Mouse (Mus musculus): Measurements from ENCODE around the gene Fus.
A peak's percentile ranks its signal among the peaks of the same experiment; 100 is the strongest.
"Not testable (repeated sequence)": the region's sequence is repeated elsewhere in the genome, so short reads cannot be mapped to it uniquely, and the experiment has no call there.

The Fus gene

DNA sequence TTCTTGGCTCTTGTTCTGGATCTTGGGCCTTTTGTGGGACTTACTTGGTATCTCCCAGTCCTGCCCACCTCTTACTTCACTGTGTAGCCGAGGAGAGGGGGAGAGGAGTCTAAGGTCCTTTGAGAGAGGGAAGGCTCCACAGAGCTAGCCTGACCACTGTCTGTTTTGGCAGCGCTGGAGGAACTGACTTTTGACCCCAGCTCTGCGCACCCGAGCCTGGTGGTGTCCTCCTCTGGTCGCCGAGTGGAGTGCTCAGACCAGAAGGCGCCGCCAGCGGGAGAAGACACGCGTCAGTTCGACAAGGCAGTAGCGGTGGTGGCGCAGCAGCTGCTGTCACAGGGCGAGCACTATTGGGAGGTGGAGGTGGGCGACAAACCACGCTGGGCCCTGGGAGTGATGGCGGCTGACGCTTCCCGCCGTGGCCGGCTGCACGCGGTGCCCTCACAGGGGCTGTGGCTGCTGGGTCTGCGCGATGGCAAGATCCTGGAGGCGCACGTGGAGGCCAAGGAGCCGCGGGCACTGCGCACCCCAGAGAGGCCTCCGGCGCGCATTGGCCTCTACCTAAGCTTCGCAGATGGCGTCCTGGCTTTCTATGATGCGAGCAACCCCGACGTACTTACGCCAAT is 42.6 kb downstream of the Fus start:
- DNase-seq = peak; percentile 37

DNA sequence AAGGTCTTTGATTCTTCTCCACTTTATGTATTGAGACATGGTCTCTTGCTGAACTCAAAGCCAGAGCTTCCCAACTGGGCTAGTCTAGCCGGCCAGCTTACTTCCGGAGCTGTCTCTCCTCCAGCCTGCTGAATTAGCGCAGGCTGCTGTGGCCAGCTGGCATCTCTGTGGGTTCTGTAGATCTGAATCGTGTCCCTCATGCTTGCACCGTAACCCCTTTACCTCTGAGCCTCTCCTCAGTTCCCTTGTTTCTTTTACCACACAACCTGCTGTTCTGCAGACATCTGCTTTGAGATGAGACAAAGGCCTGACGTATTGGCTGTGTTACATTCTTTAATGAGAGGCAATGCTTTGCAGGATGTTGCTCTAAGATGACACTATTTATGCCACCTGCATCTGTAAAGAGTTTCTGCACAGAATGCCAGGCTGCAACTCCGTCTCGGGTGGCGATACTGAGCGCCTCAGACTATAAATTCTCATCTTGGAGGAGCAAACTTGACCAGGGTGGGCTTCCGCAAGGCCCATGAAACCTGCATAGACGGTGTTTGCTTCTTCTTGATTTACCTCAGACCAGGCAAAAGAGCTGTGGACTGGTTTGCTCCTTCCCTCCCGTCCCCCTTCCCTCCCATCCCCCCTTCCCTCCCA is 45.0 kb downstream of the Fus start:
- DNase-seq = peak; percentile 64

GRCm38 (mm10) chr7:128013116-128013515 is 45.9 kb downstream of the Fus start:
- DNase-seq = peak; percentile 38

DNA sequence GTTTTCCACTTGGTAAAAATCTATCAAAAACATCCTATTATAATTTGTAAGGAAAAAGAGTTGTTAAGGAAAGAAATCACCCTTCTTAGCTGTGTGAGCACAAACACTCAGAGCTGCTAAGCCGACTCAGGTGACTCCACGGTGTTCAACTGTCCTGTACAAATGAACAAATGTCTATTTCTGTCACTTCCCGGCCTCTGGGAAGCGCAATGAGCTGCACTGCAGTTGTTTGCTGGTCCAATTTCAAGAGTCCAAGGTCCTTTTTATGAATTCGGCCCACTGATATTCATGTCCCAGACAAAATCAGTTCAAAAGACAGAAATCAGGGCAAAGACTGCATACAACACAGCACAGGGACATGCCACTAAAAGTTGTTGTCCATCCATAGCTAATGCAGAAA is 48.9 kb downstream of the Fus start:
- DNase-seq = not testable (repeated sequence)

GRCm38 (mm10) chr7:128016650-128017049 is 49.4 kb downstream of the Fus start:
- DNase-seq = no peak

GRCm38 (mm10) chr7:128018275-128018674 is 51.0 kb downstream of the Fus start:
- no peak for DNase-seq

GRCm38 (mm10) chr7:128019187-128019586 is 51.9 kb downstream of the Fus start:
- no peak for DNase-seq

GRCm38 (mm10) chr7:128022974-128023373 is 55.7 kb downstream of the Fus start:
- peak; percentile 54 for DNase-seq

DNA sequence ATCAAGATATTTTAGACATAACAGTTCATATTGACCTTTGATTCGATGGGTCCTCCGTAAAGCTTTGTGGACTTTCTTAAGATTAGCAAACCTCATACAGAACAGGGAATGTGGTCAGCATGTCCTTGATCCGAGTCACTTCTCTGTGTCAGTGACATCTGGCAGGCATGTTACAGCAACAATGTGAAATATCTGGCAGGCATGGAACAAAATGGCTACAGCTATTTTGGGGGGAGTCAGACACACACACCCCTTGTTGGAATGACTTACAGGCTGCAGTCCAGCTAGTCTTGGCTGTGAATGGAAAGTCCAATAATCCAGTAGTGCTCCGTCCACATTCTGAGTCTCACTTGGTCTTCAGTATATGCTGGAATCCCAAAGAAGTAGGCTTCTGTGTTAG is 56.3 kb downstream of the Fus start:
- DNase-seq = no peak

- no peak for DNase-seq
Measured at GRCm38 (mm10) chr7:128024364-128024763, 57.1 kb downstream of the Fus start.

GRCm38 (mm10) chr7:128024932-128025331 is 57.7 kb downstream of the Fus start:
- no peak for DNase-seq

DNA sequence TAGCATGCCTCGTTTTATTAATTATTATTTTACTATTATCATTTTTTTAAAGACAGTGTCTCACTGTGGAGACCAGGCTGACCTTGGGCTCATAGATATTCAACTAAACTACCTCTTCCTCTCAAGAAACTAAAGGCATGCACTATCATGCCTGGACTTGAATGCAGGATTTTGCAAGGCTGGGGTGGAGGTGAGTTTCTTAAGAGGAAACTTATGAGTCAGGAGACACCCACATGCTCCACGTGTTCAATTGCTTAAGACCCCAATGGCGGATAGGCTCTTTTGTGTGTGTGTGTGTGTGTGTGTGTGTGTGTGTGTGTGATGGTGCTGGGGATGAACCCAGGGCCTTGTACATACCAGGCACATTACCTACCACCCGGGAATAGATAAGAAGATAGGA is 58.1 kb downstream of the Fus start:
- DNase-seq = no peak

- no peak for DNase-seq
Measured at GRCm38 (mm10) chr7:128031403-128031976, 64.2 kb downstream of the Fus start.

DNA sequence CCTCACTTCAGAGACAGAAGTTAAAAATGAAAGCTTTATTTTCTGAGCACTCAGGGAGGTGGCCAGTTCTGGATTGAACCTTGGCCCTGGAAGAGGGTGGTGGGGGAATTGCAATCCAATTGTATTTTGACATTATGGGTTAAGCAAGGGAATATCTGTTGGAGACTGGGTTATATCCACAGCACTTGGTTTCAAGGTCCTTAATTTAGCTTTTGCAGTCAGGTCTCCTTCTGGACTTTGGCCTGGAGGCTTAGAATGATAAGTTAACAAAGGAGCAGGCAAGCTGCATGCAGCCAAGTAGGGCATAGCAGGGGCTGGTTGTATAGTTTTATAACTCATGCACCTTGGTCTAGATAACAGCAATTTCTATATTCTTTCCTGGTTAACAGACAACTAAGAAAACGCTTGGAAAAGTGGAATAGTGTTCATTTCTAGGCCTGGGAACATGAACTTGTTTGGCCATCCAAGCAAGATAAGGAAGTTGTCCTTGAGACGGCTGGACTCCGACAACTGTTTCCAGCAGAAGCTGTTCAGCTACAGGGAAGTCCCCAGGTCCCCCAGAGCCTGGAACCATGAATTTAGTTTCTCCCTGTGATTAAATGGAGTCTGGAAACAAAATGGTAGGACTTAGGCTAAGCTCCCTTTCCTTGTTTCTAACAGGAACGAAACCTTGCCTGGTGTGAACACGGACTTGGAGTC is 65.2 kb downstream of the Fus start:
- DNase-seq = no peak

DNA sequence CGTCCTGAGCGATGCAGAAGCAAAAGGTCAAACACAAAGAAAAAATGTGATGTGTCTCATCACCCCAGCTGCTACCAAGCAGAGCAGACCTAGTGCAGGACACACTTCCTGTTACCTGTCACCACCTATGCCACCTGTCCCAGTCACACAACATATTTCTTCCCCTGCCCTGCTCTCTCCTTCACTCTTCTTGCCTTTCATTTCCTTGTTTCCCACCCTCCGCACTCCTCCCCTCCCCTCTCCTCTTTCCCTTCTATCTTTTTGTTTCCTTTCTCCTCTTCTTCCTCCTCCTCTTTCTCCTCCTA is 65.7 kb downstream of the Fus start:
- no peak for DNase-seq

DNA sequence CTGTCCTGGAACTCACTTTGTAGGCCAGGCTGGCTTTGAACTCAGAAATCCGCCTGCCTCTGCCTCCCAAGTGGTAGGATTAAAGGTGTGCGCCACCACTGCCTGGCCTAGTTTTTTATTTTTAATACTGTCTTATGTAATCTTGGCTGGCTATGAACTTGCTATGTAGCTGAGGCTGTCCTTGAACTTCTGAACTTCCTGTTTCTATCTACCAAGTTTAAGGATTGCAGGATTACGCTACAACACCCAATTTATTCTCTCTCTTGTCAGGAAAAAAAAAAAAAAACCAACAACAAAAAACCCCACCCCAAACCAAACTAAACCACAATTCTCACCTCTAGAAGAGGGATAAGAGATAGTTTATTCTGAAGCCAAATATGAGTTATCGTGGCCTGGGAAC is 66.4 kb downstream of the Fus start:
- no peak for DNase-seq

Data from thymus, postnatal 4 days (tissue).